Comparison of ENCODE assay signal across 8 mouse cellular contexts in the genomic region with DNA sequence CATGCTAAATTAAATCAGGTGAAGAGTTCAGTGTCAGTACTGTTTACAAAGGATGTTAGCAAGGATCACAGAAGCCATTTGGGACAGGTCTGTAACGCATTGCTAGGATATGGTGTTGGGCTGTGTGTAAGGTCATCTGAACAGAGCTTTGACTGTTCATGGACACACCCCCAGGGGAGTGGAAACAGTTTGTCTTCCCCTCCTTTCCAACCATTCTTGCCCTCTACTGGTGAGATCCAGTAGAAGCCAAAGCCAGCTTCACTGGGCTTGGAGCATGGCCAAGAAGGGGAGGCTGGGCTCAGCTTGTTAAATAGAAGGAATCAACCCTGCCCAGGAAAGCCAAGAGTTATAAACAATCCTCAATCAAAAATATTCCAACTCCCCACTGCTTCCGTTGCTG. TPM values are rescaled to one million over a fixed set of nuclear protein-coding genes. Genes with fewer than 3 reads are reported as not detected.
DNase-seq lines count a peak whose midpoint lies in the region; ATAC-seq and TF ChIP-seq lines count a peak whose summit lies in the region.

No protein-coding gene starts in this region.

- TF ChIP-seq CTCF in lung, postnatal 0 days (IDR thresholded peaks at IDR 0.05), result peak; percentile 76

- 68% methylated on average over 2 of the region's 2 CpGs for WGBS in neural tube, embryonic 13.5 days
- WGBS in neural tube, embryonic 15.5 days, result 65% methylated on average over 2 of the region's 2 CpGs
- whole genome bisulfite sequencing in lung, postnatal 0 days, result 30% methylated on average over 2 of the region's 2 CpGs

- H3K9ac ChIP-seq in neural tube, embryonic 13.5 days, result no peak overlapping the region
- no peak overlapping the region for H3K9ac ChIP-seq in neural tube, embryonic 15.5 days (replicated peaks)
- no peak overlapping the region for H3K9ac ChIP-seq in lung, postnatal 0 days (replicated peaks; ENCODE audit: low read depth)

- H3K4me2 ChIP-seq in neural tube, embryonic 13.5 days, result no peak overlapping the region
- no peak overlapping the region for H3K4me2 ChIP-seq in neural tube, embryonic 15.5 days
- H3K4me2 ChIP-seq in lung, postnatal 0 days (replicated peaks; ENCODE audit: low read depth, low read length), result no peak overlapping the region

- peak; percentile 76 to 78 for DNase-seq in cerebellum, postnatal 10 days
- DNase-seq in cerebellum, adult 9-11 months, result no peak
- peak; percentile 10 for DNase-seq in c-Kit-positive CD71-positive TER-119-negative erythroid progenitor cells, embryonic 14.5 days (ENCODE audit: low read depth)
- peak; percentile 39 for DNase-seq in induced T-regulatory cell, adult 2 months (ENCODE audit: low read depth)
- peak; percentile 82 for DNase-seq in lung, postnatal 0 days (ENCODE audit: low spot score)
- no peak for DNase-seq in B cell, adult 2 months

- ATAC-seq in neural tube, embryonic 13.5 days (ENCODE audit: low read depth), result peak; percentile 75
- ATAC-seq in neural tube, embryonic 15.5 days (ENCODE audit: low FRiP score), result no peak
- ATAC-seq in lung, postnatal 0 days, result peak; percentile 50; the same call in 1 of the 2 replicates

- no peaks in the 10 kb centered on the region for H3K9me3 ChIP-seq in neural tube, embryonic 13.5 days
- H3K9me3 ChIP-seq in neural tube, embryonic 15.5 days (replicated peaks), result no peaks in the 10 kb centered on the region
- H3K9me3 ChIP-seq in lung, postnatal 0 days (ENCODE audit: low read length), result no peaks in the 10 kb centered on the region

- no peak overlapping the region for H3K4me3 ChIP-seq in neural tube, embryonic 13.5 days
- no peak overlapping the region for H3K4me3 ChIP-seq in neural tube, embryonic 15.5 days (replicated peaks)
- H3K4me3 ChIP-seq in lung, postnatal 0 days (ENCODE audit: low read depth, low read length), result no peak overlapping the region

- no peaks in the 10 kb centered on the region for H3K4me1 ChIP-seq in neural tube, embryonic 13.5 days (replicated peaks)
- H3K4me1 ChIP-seq in neural tube, embryonic 15.5 days, result 0 out of 2 replicates have a peak, but pooled peaks cover 3% of the 10 kb centered on the region
- no peaks in the 10 kb centered on the region for H3K4me1 ChIP-seq in lung, postnatal 0 days (ENCODE audit: insufficient read depth, low read depth, low read length)

- no peaks in the 10 kb centered on the region for H3K27me3 ChIP-seq in neural tube, embryonic 13.5 days
- peaks cover 3% of the 10 kb centered on the region; the same call in 1 of the 2 replicates for H3K27me3 ChIP-seq in neural tube, embryonic 15.5 days (replicated peaks)
- no peaks in the 10 kb centered on the region for H3K27me3 ChIP-seq in lung, postnatal 0 days (replicated peaks; ENCODE audit: insufficient read depth, low read length)

- no peak for TF ChIP-seq EP300 in lung, postnatal 0 days (IDR thresholded peaks at IDR 0.05)

- H3K36me3 ChIP-seq in neural tube, embryonic 13.5 days, result no peaks in the 10 kb centered on the region
- no peaks in the 10 kb centered on the region for H3K36me3 ChIP-seq in neural tube, embryonic 15.5 days
- no peaks in the 10 kb centered on the region for H3K36me3 ChIP-seq in lung, postnatal 0 days (ENCODE audit: insufficient read depth, low read length)

- H3K27ac ChIP-seq in neural tube, embryonic 13.5 days (replicated peaks), result no peak overlapping the region
- no peak overlapping the region for H3K27ac ChIP-seq in neural tube, embryonic 15.5 days (replicated peaks)
- H3K27ac ChIP-seq in lung, postnatal 0 days (ENCODE audit: low read length), result no peak overlapping the region

RNA-seq across cellular contexts. Expression of gene Tmem184c, which starts 7.4 kb away (rescaled TPM):
- 73.6 and 74.3 TPM in 2 replicates for polyA plus RNA-seq in neural tube, embryonic 13.5 days (2015; fragmentation: Nextera tagmentation; extraction: Ambion mirVana)
- 66.7 and 73.0 TPM in 2 replicates for polyA plus RNA-seq in neural tube, embryonic 15.5 days (2015; fragmentation: Nextera tagmentation; extraction: Ambion mirVana)
- 13.2 and 14.5 TPM in 2 replicates for polyA plus RNA-seq in lung, postnatal 0 days (2015; fragmentation: Nextera tagmentation; extraction: Ambion mirVana)

Comparison
In these comparisons a context has a peak if more than half of its experiments do, and no peak if none do; other contexts are left out.
1. DNase-seq: peak in cerebellum, postnatal 10 days (2 of 2), c-Kit-positive CD71-positive TER-119-negative erythroid progenitor cells, embryonic 14.5 days (single experiment), induced T-regulatory cell, adult 2 months (single experiment) and lung, postnatal 0 days (single experiment); none in cerebellum, adult 9-11 months (single experiment) and B cell, adult 2 months (0 of 2).